Mouse (Mus musculus) cerebellum, adult (tissue): ENCODE results near the gene Tbl2.

Experiments used
- ATAC-seq: cut with Nextera tagmentation; 2 replicates; pipeline ENCODE4 v1.9.2; 2017; ENCODE audit warnings: mild to moderate bottlenecking, moderate library complexity, mixed read lengths; ENCODE audit not compliant: insufficient number of reproducible peaks, low FRiP score, low TSS enrichment

The Tbl2 gene

GRCm38 (mm10) chr5:135145955-135146354 is 3.5 kb upstream of the Tbl2 start:
- ATAC-seq = no peak

- no peak for ATAC-seq
These were observed 773 bp upstream of the Tbl2 start for GRCm38 (mm10) chr5:135148715-135149052.

DNA sequence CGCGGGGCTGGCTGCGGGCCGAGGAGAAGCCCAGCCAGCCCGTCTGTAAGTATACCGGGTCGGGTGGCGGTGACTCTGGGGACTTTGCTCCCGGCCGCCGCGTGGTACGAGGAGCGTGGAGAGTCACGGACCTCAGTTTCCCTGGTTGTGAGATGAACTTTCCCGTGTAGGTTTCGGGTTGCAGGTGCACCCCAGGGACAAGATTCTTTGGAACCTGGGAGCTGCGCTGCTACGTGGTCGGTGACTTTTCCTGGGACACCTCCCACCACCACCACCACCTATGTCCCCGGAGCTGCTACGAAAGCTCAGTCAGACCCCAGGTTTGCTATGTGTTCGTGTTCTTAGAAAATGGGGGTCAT is 342 bp downstream of the Tbl2 start:
- ATAC-seq = no peak

DNA sequence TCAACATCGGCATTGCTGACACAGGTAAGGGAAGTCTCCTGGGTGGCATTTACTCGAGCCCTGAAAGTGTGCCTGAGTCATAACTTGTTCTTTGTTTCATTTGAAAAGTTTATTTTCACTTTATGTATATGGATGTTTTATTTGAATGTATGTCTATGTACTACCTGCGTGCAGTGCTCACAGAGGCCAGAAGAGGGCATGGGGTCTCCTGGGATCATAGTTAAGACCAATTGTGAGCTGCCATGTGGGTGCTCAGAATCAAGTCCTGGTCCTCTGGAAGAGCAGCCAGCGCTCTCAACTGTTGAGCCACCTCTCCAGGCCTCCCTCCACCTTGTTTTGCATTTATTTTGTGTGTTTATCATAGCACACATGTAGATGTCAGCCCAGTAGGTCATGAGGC is 7.0 kb downstream of the Tbl2 start:
- ATAC-seq = no peak

DNA sequence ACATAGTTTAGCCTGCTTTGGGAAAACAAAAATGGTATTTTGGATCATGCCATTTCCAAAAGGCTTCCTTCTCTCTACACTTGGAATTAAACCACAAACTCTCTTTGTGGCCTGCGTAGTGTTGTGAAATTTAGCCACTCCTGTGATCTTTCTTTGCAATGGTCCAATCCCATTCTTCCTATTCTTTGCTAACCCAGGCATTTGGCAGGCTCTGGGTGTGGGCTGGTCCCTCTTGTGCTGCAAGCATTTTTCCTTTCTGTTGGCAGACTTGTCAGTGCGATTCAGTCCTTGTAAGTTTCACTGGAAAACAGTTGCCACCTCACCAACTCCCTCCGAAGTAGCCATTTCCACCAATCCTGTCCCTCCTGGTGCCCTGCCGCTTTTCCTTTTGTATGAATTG is 11.8 kb downstream of the Tbl2 start:
- ATAC-seq = no peak

- ATAC-seq = no peak
These were observed 12.2 kb downstream of the Tbl2 start for GRCm38 (mm10) chr5:135161650-135162049.

- no peak for ATAC-seq
These were observed 12.9 kb downstream of the Tbl2 start for GRCm38 (mm10) chr5:135162361-135162760.

DNA sequence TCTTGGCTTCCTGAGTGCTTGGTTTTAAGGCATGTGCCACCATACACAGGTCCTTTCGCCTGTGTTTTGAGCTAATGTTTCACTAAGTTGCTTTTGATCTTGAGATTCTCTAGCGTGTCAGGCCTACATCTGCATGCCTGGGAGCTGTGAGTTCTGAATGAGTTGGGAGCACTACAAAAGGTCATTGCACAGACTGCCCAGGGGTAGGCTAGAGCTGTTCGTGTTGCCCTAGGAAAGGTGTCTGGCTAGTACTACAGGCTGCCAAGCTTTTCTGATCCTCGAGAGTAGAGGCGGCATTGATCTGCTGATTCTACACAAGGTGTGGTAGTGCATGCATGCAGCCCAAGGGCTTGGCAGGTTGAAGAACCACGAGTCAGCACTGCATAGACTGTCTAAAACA is 13.4 kb downstream of the Tbl2 start:
- ATAC-seq = no peak

DNA sequence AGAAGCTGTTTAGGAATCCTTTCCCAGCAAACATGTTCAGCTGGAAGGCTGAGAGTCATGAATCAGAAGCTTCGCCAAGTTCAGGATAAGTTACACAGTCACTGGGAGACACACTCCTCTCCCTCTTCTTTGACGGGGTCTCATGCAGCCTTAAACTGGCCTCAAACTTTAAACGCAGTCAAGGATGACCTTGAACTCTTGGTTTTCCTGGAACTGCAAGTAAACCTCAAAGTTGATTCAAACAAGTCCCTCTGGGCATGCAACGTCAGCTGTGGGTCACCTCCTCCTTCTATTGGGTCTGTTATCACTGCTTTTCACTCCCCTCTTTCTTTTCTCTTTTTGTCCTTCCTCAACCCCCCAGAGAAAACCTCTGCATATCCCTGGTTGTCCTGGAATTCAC is 17.5 kb downstream of the Tbl2 start:
- no peak for ATAC-seq

- ATAC-seq = no peak
These were observed 18.0 kb downstream of the Tbl2 start for GRCm38 (mm10) chr5:135167469-135167868.

DNA sequence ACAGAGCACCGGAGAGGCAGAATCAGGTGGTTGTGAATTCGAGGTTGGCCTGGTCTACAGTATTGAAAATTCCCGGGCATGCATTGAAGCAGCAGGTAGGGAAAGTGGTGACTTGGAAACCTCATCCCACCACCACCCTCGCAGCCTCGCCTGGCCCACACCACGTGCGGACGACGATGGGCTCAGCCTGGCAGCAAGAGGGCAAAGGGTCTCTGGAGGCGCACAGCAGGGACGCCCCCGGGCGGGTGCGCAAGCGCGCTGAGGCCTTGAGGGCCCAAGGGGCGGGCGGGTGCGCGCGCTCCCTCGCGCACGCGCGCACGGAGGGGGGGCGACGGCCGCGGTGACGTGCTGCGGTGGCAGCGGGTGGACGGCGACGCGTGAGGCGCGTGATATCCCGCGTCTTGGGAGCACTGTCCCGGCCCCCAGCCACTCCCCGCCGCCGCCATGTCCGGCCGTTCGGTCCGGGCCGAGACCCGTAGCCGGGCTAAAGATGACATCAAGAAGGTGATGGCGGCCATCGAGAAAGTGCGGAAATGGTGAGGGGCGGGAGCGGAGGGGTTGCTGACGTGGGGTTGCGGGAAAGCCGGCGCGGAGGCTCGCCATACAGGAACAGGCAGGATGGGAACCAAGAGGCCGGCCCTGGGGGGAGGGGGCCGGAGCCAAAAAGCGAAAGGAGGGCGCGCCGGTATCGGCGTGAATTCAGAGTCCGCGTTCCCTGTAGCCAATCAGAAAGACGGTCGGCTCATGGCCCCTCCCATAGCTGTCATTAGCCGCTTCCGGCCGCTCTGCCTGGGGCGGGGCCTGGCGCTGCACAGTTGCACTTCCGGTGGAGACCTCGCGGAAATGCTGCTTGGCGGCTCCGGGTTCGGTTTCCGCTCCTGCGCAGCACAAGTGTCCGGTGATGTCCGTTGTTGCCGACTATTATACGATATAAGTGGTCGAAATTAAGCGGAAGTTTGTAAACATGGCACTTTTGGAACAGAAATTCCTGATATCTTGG is 18.9 kb downstream of the Tbl2 start, which contains the start of gene Bcl7b:
Gene Bcl7b (plus strand): TSS at position 221 of the 1,000 bp plus-strand sequence.
- ATAC-seq = peak; percentile 91

DNA sequence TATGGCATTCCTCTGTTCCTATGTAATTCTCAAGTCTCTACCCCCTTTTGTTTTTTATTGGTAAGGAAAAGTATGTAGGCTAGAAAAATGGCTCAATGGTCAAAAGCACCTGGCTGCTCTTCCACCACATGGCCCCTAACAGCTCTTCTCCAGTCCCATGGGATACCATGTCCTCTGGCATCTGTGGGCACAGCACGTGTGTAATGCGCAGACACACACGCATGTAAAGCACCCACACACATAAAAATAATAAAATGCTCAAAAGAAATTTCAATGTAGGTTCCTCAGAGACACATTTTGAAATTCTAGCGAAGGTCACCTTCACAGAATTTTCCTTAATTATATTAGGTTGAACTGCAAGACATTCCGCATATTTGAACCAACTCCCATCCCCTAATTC is 20.0 kb downstream of the Tbl2 start:
- ATAC-seq = no peak

DNA sequence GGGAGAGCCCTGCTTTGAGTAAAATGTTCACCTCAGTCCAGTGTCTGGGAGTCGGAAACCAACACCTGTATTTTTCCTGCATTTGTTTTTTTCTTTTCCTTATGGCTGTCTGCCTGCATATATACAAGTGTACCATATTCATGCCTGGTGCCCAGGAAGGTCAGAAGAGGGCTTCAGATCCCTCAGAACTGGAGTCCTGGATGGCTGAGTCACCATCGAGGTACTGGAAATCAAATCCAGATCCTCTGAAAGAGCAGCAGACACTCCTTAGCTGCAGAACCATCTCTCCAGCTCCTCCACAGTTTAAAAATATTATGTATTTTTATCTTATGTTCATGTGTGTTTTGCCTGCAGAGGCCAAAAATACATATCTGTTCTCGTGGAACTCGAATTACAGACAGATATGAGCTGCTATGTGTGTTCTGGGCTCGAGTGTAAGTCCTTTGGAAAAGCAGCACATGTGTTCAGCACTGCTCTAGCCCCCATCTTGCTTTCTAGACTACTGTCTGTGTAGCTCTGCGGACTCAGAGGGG is 22.3 kb downstream of the Tbl2 start:
- no peak for ATAC-seq

- no peak for ATAC-seq
These were observed 23.5 kb downstream of the Tbl2 start for GRCm38 (mm10) chr5:135172986-135173385.

- no peak for ATAC-seq
These were observed 25.6 kb downstream of the Tbl2 start for GRCm38 (mm10) chr5:135175086-135175485.

DNA sequence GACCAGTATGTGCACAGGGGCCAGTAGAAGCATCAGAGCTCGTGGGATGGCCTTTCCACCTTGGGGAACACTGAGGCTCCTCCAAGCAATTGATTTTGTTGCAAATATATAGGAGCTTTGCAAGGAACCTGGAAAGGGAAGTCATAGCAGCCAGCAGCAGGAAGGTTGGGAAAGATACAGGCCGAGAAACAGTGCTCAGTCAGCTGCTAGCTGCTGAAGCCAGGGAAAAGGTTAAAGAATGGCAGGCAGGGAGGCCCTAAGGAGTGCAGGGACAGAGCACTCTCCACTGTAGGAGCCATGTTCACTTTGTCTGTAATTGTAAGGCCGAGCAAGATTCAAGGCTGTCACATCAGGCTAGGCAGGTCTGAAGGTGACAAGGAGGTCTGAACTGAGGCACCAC is 29.1 kb downstream of the Tbl2 start:
- ATAC-seq = no peak

- peak; percentile 83 for ATAC-seq
These were observed 29.5 kb downstream of the Tbl2 start for GRCm38 (mm10) chr5:135178996-135179395.

DNA sequence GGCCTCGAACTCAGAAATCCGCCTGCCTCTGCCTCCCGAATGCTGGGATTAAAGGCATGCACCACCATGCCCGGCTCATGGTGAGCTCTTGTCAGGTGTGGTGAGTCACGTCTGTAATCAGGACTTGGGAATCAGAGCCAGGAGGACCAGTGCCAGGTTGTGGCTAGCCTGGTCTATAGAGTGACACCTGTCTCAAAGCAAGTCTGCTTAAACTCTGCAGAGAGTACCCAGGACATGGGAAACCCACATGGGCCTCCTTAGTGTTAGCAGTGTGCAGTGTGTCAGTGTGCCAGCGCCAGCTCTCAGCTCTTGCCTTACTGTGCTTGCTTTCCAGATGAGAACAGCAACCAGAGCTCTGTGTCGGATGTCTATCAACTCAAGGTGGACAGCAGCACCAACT is 30.2 kb downstream of the Tbl2 start:
- ATAC-seq = no peak

DNA sequence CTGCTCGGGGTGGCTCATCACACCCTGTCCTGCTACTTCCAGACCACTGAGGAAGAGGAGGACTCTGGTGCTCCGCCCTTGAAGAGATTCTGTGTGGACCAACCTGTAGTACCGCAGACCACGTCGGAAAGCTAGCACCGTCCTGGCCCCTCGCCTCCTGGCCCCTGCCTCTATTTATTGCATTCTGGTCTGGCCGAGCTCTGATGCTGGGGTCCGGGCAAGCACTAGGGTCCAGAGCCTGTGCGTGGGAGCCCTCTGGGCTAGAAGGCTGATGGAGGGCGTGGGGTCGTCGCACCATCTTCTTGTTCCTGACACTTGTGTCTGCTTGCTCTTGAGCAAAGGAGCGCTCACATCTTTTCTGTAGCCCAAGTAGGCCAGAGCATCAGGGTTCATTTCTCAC is 31.3 kb downstream of the Tbl2 start:
- ATAC-seq = no peak

GRCm38 (mm10) chr5:135181776-135182175 is 32.3 kb downstream of the Tbl2 start:
- no peak for ATAC-seq

DNA sequence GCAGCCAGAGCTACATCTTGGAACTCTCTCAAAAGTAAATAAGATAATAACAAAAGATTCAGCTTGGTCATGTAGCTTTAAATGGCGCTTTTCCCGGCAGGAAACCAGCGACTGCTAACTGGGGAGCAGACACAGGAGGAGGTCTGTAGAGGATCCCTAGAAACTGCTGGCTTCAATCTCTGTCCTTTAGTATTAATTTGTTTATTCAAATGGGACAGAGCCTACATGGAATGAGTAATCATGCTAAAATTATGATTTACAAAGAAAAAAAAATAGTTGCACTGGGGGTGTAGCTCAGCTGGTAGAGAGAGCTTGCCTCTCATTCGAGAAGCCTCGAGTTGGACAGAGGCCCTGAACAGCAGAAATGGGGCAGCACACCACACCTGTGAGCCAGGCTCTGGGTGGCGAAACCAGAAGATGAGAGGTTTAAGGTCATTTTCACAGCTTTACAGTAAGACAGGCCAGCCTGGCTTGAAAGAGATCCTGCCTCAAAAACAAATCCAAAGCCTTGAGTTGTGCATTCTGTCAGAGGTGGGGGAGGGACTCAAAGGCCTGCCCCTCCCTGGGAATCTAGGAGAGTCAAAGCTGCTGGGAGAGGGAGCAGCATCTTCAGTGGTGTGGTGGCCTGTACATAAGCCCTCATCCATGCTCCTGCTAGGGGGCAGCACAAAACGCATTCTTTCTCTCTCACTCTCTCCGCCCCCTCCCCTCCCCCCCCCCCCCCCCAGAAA is 33.8 kb downstream of the Tbl2 start:
- ATAC-seq = no peak
